Mouse (Mus musculus) neural tube, embryonic 10.5 days (tissue): Measurements from ENCODE around the gene Ifnl3.

Experiments
- DNase-seq: peaks from one replicate; pipeline ENCODE4 v3.0.0-alpha.2; 2017; ENCODE audit warnings: low spot score; ENCODE audit errors: extremely low spot score

The Ifnl3 gene

DNA sequence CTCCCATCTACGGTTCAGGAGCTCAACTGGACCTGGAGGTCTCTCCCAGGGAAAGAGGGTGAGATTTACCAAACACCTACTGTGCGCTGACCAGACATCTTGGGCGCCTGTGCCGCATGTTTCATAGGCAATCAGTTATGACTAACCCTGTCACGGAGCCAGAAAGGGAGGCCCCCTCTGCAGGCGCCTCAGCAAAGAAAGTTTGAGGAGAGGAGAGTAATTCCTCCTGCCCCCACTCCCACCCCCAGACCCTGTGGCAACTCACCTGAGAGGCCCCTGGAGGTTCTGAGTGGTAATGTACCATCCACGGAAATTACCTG is 23.2 kb downstream of the Ifnl3 start:
- no peak for DNase-seq

DNA sequence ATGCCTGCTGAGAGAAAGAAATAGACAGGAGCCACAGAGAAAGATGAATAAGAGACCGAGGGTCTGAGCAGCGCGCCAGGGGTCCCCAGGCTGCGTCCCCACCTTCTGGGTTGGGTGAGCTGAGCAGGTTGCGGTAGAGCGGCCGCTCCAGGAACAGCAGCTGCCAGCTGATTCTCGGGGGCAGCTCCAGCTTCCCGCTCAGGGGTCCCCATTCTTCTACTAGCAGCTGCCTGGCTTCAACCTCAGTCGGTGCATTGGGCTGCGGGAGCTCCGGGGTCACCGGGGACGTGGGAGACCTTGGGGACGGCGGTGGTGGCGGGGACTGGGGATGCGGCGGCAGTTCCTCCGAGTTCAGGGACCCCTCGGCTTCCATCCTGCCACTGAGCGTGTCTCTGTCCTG is 24.0 kb downstream of the Ifnl3 start:
- no peak for DNase-seq

DNA sequence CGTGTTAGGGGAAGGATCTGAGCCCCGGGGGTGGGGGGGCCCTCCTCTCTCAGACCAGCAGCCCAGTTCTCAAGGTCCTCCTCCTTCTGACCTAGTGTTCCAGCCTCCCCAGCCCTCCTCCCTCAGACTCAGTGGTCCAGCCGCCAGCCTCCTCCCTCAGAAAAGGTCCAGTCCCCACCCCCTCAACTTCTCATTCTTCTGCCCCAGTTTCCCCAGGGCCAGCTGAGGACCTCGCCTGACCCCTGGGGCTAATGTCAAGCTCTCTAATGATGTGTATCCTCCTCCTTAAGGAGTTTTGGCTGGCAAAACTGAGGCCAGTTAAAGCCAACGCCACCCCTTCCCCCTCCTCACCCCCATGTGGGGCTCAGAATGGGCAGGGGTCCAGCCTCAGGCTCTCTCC is 24.5 kb downstream of the Ifnl3 start, which contains the start of gene Nccrp1:
Gene Nccrp1, minus strand, starts transcription at position 101 of the 400 bp plus-strand sequence.
- DNase-seq: no peak

DNA sequence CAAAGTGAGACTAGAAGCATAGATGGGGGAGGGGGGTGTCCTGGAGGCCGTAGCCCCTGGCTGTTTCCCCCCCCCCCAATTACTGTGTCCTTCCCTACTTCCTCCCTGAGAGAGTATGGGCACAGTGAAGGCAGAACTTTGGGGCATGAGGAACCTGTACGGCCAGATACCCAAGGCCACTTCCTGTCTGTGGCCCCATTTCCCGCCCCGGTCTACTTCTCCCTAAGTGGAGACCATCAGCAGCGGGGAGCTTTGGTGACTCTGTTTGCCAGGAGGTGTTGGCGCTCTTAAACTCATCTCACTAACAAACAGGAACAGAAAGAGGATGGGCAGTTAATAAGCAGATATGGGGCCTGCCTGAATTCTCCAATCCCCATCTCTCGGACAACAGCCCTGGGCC is 25.0 kb downstream of the Ifnl3 start:
- no peak for DNase-seq

DNA sequence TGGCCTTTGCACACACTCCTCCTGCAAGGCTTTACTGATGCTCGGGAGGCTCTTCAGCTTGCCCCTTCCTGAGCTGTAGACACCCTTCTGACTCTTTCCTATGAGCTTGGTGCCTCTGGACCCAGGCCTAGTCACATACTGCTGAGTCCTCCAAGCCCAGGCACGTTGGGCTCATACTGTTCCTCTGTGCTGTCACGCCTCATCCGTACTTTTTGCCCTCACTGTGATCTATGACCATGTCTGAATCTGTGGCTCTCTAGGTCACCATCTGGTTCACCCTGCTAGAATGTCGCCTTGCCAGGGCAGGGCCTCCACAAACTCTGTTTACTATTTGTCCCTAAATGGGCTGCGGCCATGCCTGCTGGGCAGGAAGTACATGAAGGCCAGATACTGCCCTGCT is 30.4 kb downstream of the Ifnl3 start:
- DNase-seq: no peak

DNA sequence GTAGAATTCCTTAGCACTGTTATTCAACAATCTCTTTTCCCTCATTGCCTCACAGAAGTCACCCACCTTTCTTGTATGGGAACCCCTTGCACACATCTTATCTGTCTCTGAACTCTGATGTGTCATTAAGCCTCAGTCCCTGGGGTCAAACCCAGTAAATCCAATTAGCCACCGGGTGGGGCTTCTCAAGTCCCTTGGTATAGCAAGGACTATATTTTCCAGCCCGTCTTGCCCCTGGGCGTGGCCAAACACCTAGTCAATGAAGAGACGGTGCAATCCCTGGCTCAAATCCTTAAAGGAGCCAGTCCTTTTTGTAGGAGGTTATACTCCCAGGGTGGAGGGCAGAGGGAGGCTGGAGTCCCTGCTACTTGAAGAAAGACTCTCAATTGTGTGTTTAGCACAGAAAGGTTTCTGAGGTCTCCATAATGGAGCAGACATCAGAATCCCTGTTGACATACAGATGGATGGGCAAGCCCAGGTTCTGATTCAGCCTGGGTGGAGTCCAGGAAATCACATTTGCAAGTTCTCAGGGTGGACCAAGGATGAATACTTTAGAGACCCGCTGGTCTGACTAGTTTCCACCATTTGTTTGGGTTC is 33.4 kb downstream of the Ifnl3 start:
- no peak for DNase-seq

DNA sequence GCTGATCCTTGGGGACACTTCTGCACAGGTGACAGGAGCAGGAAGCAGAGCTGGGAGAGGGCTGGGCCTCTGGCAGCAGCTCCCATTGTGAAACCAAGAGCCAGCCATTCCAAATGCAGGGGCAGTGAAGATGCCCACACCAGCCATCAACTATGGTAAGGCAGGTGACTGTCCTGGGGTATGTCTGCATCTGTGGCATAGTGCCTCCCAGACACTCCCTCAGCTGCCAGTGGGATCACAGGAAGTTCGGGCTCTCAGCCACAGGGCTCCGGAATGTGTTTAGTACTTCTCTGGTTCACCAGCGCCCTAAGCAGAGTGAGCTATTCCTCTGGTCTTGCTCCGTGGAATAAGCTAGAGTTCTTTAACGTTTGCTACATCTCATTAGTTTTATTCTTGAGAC is 34.4 kb downstream of the Ifnl3 start:
- no peak for DNase-seq

DNA sequence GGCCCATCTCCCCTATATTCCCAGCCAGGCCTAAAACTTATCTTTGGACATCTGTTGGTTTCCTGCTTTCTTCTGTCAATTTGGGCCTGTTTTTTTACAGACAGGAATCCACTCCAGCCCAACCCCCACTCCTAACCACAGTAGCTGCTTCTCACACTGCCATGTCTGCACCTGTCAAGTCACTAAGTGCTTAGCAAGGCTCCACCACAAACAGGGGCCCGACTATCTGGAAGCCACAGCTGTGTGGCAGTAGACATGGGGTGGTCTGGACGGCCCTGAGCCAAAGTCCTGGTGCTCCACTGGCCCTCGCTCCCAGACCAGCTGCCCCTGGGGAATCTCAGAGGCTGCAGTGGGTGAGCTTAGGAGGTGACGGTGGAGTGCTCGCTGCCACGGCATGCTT is 35.1 kb downstream of the Ifnl3 start:
- DNase-seq: no peak

DNA sequence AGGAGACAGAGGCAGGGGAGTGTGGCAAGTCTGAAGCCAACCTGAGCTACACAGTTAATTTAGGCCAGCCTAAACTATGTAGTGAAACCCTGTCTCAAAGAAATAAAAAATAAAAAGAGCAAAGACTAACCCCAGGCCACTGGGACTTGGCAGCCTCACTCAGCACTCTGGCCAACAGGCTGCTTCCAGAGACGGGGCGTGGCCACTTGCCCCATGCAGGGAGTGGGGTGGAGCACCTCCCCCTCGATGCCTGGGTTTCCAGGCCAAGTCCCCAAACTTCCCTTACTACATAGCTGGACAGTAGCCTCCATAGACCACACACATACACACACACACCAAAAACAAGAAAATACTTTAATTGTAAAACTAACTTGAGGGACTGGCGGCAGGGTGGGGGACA is 35.9 kb downstream of the Ifnl3 start:
- no peak for DNase-seq

DNA sequence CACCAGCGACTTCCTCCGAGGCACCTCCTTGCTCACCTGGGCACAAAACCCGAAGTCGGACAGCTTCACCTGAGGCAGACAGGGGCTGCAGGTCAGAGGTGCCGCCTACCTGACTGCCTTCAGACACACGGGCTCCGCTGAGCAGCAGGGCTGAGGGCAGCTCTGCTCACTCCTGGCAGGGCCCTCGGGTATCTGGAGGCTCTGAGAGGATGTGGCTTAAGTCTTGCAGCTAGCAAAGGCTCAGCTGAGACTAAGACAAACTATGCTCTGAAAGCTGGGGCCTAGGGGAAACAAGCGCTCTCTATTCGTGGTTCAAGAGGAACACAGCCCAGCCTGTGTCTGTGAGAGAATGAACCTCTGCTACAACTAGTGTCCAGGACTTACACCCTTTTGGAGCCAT is 38.2 kb downstream of the Ifnl3 start:
- no peak for DNase-seq

DNA sequence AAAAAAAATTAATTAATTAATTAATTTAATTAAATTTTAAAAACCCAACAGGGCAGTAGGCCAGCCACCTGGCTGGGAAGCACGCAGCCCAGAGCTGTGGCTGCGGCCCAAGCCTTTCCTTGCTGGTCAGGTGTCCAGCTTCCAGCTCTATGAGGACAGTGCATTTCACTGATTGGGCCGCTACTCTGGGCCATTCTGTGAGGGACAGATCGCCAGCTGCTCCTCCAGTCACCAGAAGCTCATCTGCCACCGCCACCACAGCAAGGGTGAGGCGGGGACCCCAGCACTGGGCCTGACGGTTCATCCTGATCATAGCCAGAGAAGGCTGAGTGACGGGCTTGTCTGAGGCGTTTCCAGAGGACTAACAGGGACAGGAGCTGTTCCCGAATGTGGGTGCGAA is 39.3 kb downstream of the Ifnl3 start:
- DNase-seq: no peak

DNA sequence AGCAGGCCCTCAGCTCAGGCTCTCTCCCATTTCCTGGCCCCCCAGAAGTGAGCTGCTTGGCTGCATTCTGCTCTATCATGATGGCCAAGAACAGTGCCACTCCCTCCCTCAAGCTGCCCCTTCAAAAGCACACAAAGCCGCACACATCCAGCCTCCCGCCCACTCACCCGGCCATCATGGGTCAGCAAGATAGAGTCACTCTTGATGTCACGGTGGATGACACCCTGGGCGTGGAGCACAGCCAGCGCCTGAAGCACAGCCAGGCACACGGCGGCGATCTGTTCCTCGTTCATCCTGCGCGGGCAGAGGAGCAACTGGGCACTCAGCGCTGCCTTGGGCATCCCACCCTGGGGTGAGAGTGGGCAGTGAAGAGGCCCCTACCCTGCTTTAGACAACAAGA is 39.7 kb downstream of the Ifnl3 start:
- DNase-seq: no peak

DNA sequence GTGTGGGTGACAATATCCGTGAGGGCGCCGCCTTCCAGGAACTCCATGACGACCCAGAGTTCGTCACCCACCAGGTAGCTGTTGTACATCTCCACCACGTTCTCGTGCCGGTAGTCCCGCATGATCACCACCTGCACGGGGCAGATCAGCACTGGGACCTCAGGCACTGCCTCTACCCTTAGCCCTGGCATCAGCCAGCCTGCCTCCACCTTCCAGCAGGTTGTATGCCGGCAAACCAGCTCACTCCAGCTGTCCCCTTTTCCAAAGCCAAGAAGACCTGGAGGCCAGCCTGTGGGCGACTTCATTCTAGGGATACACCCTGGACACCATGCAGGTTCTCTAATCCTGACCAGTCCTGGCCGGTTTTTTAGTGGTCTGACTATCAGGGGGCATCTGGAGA is 40.3 kb downstream of the Ifnl3 start:
- no peak for DNase-seq

DNA sequence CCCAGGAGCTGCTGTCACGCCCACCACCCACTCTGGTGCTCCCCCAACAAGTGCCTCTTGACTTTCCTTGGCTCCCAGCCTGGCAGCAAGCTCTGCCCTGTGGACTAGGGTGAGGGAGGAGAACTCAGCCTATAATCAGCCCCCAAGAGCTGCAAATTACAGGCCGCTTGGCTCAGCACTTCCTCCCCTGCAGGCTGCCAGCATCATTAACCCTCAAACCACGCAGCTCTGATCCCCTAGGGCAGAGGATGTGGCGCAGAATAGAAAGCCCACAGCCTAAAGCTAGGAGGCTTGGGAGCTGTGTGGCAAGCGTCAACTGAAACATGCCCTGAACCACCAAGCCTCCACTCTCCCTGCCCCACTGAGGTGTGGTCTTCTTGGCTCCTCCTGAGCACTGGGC is 42.8 kb downstream of the Ifnl3 start:
- no peak for DNase-seq

DNA sequence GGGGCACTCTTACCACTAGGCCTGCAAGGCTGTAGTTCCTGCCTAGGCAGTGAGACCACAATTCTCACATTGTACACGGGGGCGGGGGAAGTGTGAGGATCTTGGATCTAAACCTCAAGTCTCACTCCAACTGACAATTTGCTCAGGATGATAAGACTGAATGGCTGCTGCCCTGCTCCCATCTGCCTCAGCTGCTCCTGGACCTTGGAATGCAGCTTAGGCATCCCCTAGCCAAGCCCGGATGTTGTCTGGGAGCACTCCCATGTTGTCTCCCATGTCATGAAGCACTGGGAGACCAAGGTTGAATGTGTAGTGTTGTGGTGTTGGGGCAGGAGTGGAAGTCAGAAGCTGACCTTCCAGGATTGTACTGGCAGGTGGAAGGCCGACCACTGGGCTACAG is 44.9 kb downstream of the Ifnl3 start:
- DNase-seq: no peak

DNA sequence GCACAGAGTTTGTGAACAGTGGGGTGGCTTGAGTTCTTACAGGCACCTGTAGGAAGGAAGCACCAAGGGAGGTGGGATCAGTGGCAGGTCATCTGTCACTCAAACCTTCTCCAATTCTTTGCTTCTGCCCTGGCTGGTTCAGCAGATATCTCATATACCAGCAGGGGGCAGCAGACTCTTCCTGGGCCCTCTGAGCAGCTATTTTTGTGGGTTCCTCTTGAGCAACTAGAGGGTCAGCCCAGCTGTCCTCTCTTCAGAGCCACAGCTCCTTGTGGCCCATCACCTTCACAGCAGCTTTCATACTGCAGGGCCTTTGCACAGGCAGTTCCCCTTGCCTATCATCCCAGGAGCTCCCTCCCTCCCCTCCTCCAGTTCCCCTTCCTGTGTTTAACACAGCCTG is 45.6 kb downstream of the Ifnl3 start:
- DNase-seq: peak; percentile 63

DNA sequence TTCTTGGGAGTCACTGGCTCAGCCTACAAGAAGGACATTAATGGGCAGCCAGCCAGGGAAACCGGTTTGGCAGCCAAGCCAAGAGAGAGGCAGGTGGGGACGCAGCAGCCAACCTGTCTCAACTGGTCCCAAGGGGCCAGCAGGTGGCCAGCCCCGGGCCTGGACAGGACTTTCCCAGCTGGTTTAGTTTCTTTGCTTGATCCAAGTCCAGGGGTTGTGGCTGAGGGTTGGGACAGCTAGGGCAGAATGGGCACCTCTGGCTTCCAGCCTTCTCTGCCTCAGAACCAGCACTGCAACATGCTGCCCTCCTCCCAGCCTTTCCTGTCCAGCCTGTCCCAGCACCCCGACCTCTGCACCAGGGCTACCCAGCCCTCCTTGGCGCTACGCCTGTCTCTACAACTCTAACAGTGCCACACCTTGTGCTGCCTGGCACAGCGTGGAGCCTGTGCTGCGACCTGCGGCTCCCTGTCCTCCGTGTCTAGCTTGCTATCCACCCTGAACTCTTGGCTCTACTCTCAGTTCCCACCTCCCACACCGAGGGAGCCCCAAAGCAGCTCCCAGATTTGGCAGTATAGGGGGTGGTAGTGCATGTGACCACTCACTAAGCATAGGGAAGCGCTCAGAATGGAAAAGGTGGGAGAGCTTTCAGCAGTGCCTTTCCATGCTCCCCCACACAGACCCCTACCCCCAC is 47.8 kb downstream of the Ifnl3 start:
- no peak for DNase-seq

DNA sequence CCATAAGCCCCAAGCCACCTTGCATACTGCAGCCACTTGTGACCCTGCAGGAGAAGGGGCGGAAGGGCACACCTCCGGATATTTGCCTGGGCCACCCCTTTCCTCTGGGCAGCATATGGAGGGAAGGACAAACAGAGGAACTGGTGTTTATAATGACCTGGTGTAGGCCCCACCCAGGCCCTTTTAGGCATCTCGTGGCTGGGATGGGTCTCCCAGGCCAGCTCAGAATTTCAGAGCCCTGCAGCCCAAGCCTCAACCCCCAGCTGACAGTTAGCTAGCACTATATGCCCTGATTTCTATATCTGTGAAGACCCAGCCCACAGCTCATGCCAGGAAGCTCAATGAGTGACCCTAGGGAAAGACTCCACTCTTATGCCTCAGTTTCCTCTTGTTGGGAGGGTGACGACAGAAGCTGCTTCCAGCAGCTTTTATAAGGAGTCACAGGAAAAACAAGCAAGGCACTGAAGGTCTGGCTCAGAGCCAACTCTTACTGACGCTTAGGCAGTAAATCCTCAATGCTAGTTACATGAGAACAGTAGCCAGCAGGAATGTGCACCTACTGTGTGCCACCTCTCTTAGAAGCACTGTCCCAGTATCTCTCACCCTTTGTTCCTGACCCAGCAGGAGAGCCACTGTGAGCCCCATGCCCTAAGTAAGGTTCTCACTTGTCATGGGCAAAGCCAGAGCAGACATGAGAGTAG is 48.5 kb downstream of the Ifnl3 start:
- DNase-seq: no peak

DNA sequence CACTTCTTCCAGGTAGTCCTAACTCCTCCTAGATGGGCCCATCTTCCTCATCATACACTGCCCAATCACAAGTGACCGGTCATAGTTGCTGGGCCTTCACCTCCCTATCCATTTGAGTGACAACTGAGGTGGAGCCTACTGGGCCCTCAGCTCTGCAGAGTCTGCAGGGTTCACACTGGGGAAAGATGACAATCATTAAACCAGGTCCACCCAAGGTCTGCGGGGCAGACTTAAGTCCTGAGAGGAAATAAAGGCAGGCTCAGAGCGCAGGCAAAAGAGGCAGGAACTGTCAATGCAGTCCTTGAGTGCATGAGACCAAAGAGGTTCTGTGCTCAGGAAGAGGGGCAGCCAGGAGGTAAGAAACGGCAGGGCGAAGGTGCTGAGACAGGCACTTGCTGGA is 50.1 kb downstream of the Ifnl3 start:
- DNase-seq: no peak

DNA sequence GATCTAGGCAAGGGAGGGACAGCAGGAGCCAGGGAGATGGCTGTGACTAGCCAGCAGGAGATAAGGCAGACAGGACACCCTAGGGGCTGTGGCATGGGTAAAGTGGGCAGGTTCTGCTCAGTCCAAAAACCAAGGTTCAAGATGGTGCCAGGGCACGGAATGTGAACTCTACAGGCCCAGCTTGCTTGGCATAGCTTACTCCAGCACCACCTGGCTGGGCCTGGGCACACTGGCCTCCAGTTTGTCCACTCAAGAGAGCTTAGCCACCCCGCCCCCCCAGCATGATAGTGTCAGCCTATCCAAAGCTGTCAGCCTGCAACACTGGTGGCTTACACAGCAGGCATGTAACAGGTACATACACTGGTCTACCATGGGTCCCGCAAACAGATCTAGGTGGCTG is 50.6 kb downstream of the Ifnl3 start:
- no peak for DNase-seq
